Mouse (Mus musculus) heart, adult 18-20 months (tissue): ENCODE measurements around the gene Kdsr. TPM values are rescaled to one million over a fixed set of nuclear protein-coding genes. Genes with fewer than 3 reads are reported as not detected.
A peak's percentile ranks its signal among the peaks of the same experiment; 100 is the strongest.

ENCODE experiments used
- DNase-seq, 2 experiments: peaks; one replicate each; pipeline ENCODE4 v3.0.0; 2021 to 2022; ENCODE audit warnings: mixed read lengths in 1 of 2
- long read RNA-seq, 2 experiments: library from polyadenylated mRNA; stranded (forward); transcript quantifications; one replicate each; pipeline ENCODE4 v2.0.0; 2021
- total RNA-seq, 2 experiments: library from RNA; stranded (reverse); gene quantifications; 2 replicates each; pipeline ENCODE4 v1.2.3; 2021

Gene Kdsr
- total RNA-seq = 1 to 10 TPM; 5.0 to 6.7 TPM
- long read RNA-seq, experiment 1, full-length matches to known transcripts = 2 of 3 reads
- long read RNA-seq, experiment 1, partial matches to known transcripts = 0 of 3 reads
- long read RNA-seq, experiment 1, other reads (novel, unspliced or antisense) = 1 of 3 reads
- long read RNA-seq, experiment 2, full-length matches to known transcripts = 2 of 2 reads
- long read RNA-seq, experiment 2, partial matches to known transcripts = 0 of 2 reads
- long read RNA-seq, experiment 2, other reads (novel, unspliced or antisense) = 0 of 2 reads

DNA sequence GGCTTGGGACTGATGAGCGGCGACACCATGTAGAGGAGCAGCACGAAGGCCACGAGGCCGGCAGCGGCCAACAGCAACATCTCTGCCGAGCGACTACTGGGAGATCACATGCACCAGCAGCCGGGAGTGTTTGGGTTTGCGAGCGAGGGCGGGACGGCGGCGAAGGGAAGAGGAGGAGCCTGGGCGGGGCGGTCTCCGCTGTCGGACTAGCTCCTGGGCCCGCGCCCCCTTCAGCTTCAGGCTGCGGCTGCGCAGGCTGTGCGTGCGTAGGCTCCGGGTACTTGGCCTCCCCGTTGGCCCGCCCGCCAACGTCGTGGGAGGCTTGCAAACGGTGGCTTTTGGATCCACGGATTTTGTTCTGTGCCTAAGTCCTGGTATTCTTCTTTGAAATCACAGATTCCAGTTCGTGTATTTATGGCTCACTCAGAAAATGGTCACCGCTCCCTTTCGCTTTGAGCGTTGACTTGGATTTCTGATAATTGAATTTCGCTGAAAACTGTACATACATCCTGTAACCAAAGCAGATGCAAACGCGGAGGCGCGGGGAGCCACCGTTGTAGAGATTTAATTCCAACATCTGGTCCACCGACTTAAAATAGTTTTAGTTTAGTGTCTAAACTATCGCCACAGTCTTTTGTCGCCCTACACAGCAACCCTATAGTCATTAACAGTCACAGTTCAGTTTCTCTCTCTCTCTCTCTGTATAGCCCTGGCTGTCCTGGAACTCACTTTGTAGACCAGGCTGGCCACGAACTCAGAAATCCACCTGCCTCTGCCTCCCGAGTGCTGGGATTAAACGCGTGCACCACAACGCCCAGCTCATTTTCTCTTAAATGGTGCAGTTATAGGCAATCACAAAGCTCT is at the start of gene Kdsr:
TSS of gene Kdsr (minus strand) at position 156 of the 864 bp plus-strand sequence.
- peak; percentile 96 to 99 for DNase-seq

DNA sequence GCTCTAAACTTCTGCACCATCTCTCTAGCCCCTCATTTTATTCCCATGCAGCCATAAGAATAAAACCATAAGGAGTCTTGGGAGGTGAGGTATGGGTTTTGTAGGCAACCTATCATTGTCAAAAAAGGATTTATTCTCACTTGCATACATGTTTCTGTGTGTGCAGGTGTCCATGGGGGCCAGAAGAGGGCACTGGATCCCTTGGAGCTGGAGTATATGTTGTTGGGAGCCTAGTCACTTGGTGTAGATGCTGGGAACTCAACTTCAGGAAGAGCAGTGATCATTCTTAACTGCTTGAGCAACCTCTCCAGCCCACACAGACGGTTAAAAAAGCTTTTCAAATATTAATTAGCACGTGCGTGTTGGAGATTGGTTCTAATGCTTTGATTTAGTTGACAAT is 40.4 kb upstream of the Kdsr start:
- no peak for DNase-seq

DNA sequence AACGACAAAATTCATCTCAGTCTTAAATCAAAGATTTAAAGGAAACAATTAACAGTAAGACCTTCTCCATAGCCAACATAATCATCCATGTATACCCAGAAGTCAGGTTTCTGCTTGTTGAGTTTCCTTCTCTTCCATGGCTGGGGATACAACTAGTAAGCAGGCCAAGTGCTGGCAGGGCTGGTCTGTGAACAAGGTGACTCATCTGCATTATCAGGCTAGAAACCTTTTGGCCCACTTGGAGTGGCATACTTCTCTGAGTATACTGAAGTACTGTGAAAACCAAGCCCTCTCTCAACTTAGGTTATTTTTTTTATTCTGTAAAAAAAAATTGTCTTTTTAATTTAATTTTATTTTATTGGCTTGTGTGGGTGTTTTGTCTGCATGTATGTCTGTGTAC is 39.9 kb upstream of the Kdsr start:
- no peak for DNase-seq

DNA sequence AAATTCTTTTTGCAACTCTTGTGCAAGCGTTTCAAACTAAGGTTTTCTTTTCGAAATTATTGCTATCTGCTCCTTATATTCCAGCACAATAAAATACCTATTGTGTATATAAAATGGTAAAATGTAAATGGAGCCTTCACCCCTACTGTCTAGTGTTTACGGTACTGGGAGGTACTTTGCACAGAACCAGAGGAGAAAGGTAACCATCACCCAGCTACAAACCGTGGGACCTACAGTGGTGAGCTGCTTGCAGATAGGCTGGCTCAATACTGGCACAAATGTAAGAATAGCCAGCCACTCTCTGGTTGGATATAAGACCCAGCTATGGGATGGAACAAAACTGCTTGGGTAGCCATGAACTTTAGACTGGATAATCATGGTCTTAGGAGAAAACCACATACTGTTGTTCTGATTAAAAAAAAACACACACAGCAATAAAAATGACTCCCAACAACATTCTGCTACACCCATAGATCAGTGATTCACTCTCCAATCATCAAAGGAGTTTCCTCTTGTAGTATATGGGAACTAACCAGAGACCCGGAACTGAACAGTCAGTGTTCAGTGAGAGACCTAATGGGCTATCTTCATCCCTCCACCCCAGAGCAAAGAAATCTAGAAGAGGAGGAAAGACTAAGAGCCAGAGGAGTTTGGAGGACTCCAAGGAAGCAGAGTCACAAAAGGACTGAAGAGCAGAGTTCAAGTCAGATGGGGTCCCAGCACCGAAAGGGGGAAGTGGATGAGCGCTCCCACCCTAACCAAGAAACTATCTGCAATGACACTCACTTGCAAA is 37.7 kb upstream of the Kdsr start:
- DNase-seq = no peak

DNA sequence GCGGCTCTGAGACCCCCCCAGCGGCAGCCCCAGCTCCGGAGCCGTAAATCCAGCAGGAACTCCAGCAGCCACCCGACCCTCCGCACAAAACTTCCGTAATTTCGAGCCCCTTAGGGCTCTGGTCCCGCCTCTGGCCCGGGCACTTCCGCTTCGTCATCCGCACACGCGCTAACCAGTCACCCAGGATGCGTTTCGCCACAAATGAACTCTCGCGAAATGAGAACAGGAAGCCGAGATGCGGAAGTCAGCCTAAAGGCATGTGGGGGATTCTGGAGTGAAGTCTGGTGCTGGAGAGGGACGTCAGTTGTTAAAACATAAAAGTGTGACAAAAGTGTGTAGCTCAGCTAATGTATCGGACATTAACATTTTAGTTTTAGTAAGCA is 37.0 kb upstream of the Kdsr start, which contains the start of gene Vps4b:
TSS of gene Vps4b (minus strand) at position 187 of the 383 bp plus-strand sequence.
- DNase-seq = peak; percentile 96 to 97

DNA sequence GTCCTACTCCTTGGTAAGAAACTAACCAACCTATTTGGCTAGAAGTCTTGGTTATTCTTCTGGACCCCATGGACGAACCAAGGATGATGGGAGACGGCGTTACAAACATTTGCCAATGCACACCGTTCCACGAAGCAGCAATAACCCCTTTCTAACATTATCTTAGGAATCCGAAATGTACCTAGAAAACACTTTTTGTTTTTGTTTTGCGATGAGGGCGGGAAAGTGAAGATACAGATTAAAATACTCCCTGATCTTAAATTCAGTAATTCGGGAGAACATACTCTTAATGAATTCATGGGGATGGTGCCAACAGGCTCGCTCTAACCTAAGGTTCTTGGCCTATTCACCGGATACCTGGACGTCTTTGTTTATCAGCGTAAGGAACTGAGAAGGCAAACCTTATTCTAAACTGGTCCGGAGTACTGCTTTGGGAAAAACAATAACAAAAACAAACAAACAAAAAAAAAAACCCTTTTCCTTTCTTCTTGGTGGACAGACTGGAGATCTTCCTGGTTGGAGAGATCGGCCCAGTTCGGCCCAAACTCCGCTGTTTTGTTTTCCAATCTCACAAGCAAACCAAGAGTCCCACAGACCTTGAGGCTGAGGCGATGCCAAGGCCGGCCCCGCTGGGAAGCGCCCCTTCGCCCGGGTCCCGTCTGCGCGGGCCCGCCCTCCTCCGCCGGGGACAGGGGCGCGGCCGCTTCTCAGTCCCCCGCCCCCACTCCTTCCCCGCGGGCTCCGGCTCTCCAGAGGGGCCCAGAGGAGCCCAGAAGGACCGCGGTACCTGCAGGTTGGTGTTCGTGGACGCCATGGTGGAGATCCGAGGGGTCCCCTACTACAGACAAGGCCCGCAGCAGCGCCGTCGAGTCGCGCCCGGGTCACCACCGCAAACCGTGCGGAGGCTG is 36.4 kb upstream of the Kdsr start:
- DNase-seq = no peak

DNA sequence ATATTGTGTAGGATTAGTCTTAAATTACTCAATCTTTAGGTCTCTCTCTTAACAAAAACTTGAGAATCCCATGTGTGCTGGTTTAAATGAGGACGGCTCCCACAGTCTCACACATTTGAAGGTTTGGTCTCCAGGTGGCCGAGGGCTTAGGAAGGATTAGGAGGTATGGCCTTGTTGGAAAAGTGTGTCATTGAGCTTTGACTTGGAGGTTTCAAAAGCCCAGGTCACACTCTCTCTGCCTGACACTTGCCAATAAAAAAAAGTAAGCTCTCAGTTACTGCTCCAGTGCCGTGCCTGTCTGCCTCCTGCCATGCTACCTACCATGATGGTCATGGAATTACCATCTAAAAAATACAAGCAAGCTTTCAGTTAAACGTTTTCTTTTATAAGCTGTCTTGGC is 15.4 kb upstream of the Kdsr start:
- no peak for DNase-seq

DNA sequence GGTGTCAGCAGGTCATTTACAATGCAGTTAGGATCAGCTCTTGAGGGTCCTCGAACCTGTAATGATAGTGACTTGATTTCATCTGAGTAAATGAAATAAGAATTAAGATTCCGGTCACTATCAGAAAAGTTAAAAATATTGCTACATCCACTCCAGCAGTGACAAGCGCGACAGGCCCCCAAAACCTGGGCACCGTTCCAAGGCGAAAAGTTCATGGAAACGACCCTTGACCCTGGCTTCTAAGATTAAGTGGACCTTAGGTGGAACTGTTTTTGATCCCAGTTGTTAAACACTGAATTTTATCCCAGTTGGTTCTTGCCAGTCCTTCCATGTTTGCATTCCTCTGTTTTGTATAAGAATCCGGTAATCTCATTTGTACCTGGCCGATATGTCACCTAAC is 14.6 kb upstream of the Kdsr start:
- DNase-seq = no peak

DNA sequence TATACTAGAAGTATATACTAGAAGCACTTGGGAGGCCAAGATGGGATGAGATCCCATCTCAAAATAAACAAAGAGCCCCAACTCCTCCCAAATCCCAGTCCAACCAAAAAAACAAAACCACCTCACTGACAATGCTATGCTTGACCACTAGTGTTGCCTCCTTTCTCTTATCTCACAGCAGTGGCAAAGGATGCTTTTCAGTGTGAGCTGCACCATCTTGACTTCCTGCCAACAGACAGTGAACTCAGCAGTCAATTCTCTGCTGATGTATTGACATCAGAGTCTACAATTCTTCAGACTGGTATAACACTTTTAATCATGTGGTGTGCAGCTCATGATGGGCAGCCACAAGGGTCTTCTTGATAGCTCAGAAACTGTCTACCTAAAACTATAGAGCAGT is 9.2 kb upstream of the Kdsr start:
- no peak for DNase-seq

DNA sequence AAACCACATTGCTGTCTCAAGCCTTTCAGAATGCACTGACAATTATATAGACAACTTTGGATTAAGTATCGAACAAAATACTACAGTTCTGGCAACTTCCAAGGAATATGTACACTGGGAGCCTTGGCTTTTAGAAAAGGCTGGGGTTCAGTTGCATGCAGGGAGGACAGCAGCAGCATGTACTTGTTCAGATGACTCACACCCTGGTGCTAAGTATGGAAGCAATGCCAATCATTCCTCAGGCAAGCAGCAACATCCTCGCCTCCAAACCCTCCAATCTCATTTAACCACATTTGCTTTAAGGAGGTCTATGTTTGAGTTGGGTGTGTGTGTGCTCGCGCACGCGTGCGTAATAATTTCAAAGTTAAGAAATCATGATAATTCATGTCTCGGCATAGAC is 6.2 kb upstream of the Kdsr start:
- no peak for DNase-seq

DNA sequence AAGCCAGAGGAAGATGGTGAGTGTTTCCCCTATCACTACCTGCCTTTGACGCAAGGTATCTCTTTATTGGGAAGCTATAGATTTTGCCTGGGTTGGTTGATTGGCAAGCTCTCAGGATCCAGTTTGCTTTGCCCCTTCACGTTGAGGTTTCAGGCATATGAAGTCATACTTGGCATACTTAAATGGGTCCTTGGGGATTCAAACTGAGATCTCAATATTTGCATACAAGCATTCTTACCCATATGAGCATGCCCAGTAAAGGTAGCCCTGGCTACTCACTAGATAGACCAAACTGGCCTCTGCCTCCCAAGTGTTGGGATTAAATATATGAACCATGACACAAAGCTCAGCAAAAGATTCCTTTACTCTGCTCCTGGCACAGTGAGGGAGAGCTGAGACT is 5.3 kb upstream of the Kdsr start:
- DNase-seq = no peak

DNA sequence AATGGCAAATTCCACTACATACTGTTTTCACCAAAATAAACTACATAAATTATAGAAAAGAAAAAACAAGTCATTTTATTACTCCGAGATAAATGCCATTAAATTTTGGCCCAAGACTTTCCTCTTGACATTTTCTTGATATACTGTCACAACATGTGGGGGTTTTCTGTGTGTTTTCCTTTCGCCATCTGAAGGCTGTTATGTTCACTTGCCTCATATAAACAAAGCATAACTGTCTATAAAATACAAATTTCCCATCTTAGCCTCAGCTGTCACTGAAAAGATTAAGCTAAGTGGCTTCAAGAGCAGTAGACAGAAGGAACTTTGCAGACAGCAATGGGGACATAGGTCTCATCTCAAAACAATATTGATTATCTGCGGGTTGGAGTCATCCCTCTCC is 4.8 kb upstream of the Kdsr start:
- no peak for DNase-seq

DNA sequence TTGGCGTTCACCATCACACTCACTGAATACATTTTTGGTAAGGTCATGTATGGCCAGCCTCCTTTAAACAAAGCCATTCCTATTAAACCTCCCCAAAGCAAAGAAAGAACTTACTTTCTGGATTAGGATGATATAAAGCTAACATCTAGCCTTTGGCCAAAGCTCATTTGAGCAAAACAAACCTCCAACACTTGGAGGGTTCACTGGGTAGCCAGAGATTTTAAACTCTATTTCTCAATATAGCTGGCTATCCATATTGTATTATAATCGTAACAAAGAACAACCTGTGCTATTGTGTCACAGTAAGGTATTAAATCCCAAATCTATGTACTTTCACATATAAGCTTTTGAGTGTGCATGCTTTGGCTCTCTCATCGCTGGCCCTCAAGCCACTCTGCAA is 1.2 kb upstream of the Kdsr start:
- no peak for DNase-seq

DNA sequence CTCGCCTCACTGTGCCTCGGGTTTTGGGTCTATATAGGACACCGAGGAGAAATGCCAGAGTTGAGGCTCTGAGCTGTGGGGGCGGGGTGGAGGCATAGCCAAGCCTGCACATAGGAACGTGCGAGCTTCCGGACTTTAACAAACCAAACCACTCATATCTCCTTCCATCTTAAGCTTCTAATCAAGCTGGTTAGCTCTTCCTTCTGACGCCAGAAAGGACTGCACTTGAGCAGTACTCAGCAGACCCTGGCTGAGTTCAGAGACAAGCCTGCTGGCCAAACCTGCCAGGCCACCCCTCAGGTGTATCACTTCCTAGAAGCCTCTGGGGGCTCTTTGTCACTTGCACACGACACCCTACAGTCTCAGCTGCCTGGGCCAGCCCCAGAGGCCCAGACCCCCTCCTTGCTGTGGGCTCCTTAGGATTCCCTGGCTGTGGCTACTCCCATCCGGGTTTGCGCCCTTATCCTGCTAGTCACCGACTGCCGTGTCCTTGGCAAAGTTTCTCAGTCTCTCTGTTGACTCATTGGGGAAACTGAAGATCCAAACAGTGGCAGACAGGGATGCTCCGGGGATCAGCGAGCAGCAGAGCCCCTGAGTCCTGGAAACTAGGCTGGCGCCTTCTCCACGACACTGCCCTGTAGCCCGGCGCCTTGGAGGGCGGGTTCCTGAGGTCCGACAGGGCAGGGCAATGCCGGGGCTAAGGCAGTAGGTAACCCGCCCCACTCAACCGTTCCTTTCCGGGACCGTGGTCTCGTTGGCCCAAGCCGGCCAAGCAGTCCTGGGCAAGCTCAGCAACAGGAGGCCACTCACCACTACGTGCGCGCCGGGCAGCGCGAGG is 574 bp downstream of the Kdsr start:
- peak; percentile 35 to 50 for DNase-seq

DNA sequence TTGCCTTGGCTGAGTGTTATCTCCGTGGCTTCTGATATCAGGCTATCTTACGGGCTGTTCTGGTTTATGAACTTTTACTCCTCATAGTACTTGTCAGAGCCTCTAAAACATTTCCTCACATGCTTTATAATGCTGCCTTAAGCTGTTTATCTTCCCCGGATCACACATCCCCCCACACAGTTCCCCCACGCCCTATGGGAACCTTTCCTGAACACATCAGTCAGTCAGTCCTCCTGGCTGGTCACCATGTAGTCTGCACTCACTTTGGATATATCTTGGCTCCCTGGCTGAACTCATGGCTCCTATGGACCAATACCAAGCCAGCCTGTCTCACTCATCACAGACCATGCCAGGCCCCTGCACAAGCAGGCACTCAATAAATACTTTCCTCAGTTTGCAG is 2.9 kb downstream of the Kdsr start:
- peak in 1 of 2 experiments; percentile 31 for DNase-seq

DNA sequence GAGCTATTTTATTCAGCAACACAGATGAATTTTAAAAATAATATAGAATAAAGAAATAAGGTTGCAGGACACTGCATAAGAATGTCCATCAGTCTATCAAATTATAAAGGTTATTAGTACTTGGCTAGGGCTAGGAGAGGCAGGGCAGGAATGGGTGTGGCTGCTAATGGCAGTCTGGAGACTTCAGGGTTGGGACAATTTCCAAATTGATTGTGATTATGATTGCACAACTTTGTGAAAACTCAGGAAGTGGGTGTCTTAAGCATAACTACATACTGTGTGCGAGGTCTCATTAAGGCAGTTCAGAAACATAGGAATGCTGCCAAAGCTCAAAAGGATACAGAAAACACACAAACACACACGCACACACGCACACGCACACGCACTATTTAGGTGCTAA is 7.5 kb downstream of the Kdsr start:
- peak in 1 of 2 experiments; percentile 36 for DNase-seq

DNA sequence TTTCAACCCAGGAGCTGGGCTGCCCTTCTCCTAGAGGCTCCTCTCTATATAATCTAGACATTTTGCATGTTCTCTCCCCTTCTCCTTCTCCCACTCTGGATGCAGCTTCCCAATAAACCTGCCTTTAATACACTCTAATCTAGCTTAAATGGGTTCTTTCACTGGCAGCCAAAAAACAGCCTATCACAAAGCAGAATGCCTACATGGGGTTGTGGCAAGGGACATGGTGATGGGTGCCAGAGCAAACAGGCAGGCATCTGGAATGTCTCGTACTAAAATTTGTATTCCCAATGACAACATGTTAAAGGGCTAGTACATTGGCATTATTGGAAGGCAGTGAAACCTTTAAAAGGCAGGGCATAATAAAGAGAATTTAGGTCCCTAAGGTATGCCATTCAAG is 8.9 kb downstream of the Kdsr start:
- DNase-seq = peak in 1 of 2 experiments; percentile 11

DNA sequence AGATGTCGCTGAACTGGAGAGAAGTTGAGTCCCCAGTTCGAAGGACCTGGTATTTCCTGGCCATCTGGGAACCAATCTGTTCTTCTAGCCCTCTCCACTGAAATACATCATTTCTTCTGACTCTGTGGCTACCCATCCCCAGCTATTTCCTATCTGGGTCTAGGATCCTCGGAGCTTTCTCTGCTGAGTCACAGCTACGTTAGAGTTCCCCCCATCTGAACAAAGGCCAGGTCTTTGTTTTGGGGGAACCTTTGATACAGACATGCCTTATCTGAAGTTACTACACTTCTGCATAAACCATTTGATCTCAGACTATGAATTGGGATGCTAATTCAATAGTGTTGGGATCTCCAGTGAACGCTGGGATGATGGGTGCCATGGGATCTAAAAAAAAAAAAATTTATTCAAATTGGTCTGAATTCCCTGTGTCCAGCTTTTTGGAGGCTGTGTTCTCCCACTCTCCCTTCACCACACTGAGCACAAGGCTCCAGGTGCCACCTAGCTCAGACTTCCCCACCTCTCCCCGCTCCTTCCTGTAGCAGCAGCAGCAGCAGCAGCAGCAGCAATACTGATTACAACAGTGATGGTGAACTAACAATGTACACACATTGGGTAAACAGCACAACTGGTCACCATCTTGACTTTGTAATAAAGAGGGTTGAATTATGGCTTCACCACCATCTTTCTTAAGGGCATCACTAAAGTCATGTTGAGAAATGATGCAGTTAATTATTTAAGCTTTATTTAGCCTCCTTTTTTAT is 10.8 kb downstream of the Kdsr start:
- DNase-seq = no peak

DNA sequence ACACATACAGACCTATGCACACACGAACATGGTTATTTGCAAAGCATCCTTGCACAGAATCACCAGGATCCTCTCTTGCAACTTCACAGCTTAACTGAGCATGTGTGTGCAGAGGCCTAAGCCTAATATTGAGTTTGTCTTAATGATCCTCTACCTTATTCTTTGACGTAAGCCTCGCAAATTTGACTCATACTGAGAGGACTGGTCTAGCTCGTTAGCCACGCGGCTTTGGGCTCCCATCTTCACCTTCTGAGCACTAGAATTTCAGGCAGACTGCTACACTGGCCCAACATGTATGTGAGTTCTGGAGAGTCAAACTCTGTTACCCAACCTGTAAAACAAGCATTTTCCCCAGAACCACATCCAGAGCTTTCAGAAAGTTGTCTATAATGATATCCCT is 16.5 kb downstream of the Kdsr start:
- DNase-seq = no peak

DNA sequence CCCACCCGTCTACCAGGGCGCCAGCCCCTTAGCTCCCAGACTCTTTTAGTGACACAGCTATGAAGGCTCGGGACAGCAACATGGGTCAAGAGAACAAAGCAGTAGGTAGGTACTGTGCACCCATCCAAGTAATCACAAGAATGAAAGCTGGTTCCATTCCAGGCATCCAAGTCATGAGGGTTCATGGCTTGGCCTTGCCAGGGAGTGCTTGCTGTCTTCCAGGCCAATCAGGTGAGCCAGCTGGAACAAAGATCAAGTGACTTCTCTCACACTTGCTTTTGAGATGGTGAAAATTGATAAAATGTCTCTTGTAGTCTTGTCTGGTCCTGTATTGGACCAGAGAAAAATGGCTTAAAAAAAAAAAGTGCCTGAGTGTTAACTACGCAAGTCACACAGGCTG is 18.8 kb downstream of the Kdsr start:
- no peak for DNase-seq
